Mouse (Mus musculus): ENCODE results near the gene Ppp2r5a.

GRCm38 (mm10) chr1:191313158-191313557, 89.9 kb downstream of the Ppp2r5a start:
- TF ChIP-seq CTCF (conservative IDR thresholded peaks at IDR 0.05; ENCODE audit: insufficient read depth, insufficient read length, low read depth, low read length) (no peak), POLR2A (IDR thresholded peaks at IDR 0.05; ENCODE audit: low read depth, low read length) (no peak)

Measured in kidney, adult 2 months (tissue).